ENCODE assay signal across 7 mouse cellular contexts in the genomic region with DNA sequence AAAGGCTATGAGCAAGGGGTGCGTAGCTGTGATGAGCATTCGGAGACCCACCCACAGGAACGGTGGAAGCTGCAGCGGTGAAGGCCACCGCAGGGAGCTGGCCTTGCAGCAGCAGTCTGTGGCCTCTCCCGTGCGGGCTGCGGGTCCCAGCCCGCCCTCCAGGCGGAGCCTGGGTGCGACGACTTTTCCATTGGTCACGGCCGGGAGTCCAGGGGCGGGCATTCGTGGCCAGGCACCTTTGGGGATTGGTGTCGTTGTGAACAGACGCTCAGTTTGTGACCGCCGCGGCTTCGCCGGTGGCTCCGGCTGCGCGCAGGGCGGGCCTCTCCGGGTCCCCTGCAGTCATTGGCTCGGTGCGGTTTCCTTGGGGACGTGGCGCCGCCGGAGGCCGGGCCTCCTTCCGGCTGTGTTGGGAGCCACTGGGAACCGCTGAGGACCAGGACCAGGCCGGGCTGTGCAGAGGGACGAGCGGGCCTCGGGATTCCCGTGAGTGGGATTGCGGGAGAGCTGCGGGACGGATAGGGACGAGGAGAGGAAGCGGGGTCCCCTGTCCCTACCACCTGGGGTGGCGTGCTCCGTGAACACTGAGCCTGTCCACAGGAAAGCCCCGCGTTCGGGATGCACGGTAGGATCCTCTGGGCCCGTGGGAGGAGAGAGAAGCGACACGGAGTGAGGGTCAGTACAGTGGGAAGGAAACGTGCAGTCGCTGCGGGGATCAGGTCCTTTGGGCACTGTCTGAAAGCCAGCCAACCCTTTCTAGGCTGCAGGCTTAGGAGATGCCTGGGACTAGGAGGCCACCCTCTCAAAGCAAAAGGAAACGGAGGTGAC. TPM values are rescaled to one million over a fixed set of nuclear protein-coding genes. Genes with fewer than 3 reads are reported as not detected.
A peak's percentile ranks its signal among the peaks of the same experiment; 100 is the strongest.
DNase-seq lines count a peak whose midpoint lies in the region; ATAC-seq lines count a peak whose summit lies in the region.

Gene Entpd7, plus strand, starts transcription at position 254 of the 828 bp plus-strand sequence.

- peak; percentile 99 for DNase-seq in adrenal gland, adult 2 months
- peak; percentile 93 for DNase-seq in embryo, embryonic 11.5 days (ENCODE audit: low read depth, low spot score)
- peak; percentile 83 to 92 for DNase-seq in gastrocnemius, postnatal 4 days (ENCODE audit: low spot score in 2 of 2)
- peak; percentile 98 for DNase-seq in left cerebral cortex, postnatal 36 days (ENCODE audit: low spot score in 2 of 2)
- DNase-seq in midbrain, embryonic 11.5 days (ENCODE audit: low spot score, missing footprints) = peak; percentile 99
- peak; percentile 94 for DNase-seq in skeletal muscle tissue, adult 2 months (ENCODE audit: low read depth, low spot score)

- H3K4me3 ChIP-seq in intestine, embryonic 16.5 days (ENCODE audit: low read length) = peak within 1 kb of the TSS; percentile 96
- peak within 1 kb of the TSS; percentile 52 for H3K4me3 ChIP-seq in midbrain, embryonic 11.5 days (ENCODE audit: low read depth, low read length)

- H3K36me3 ChIP-seq in intestine, embryonic 16.5 days (ENCODE audit: control insufficient read depth, insufficient read depth, low read length) = 0 out of 2 replicates have a peak, but pooled peaks cover 3% of the 10 kb centered on the region
- H3K36me3 ChIP-seq in midbrain, embryonic 11.5 days (ENCODE audit: control insufficient read depth, insufficient read depth, low read length) = no peaks in the 10 kb centered on the region

- H3K4me1 ChIP-seq in intestine, embryonic 16.5 days (ENCODE audit: control insufficient read depth, insufficient read depth, low read length) = peaks cover 6% of the 10 kb centered on the region
- peaks cover 7% of the 10 kb centered on the region for H3K4me1 ChIP-seq in midbrain, embryonic 11.5 days (ENCODE audit: control insufficient read depth, insufficient read depth, low read length)

- H3K9me3 ChIP-seq in intestine, embryonic 16.5 days (ENCODE audit: control insufficient read depth, low read length) = no peaks in the 10 kb centered on the region
- no peaks in the 10 kb centered on the region for H3K9me3 ChIP-seq in midbrain, embryonic 11.5 days (ENCODE audit: control insufficient read depth, low read length)

- under 1% methylated on average over 60 of the region's 60 CpGs for WGBS in intestine, embryonic 16.5 days
- WGBS in midbrain, embryonic 11.5 days = under 1% methylated on average over 60 of the region's 60 CpGs

- H3K9ac ChIP-seq in intestine, embryonic 16.5 days (ENCODE audit: low read depth, low read length) = peak within 1 kb of the TSS; percentile 92
- peak within 1 kb of the TSS; percentile 67 for H3K9ac ChIP-seq in midbrain, embryonic 11.5 days (ENCODE audit: low read length)

- intact Hi-C loops in left cerebral cortex, postnatal 36 days (cut with DNase I) = loop anchor here (2.0 to 5.0 kb wide), 2 partner anchors 15 to 63 kb away; partner anchors contain the start of genes Cox15, Cutc and Slc25a28

- H3K4me2 ChIP-seq in intestine, embryonic 16.5 days (ENCODE audit: low read depth, low read length) = peak within 1 kb of the TSS; percentile 67
- peak within 1 kb of the TSS; percentile 69 for H3K4me2 ChIP-seq in midbrain, embryonic 11.5 days

- peak within 1 kb of the TSS; percentile 75 for H3K27ac ChIP-seq in intestine, embryonic 16.5 days (ENCODE audit: low read length)
- peak within 1 kb of the TSS; percentile 48; the same call in 1 of the 2 replicates for H3K27ac ChIP-seq in midbrain, embryonic 11.5 days (ENCODE audit: low read depth, low read length)

- ATAC-seq in intestine, embryonic 16.5 days = peak; percentile 99
- ATAC-seq in midbrain, embryonic 11.5 days (ENCODE audit: low FRiP score) = peak; percentile 99

- H3K27me3 ChIP-seq in intestine, embryonic 16.5 days (replicated peaks; ENCODE audit: control insufficient read depth, insufficient read depth, low read length) = no peaks in the 10 kb centered on the region
- H3K27me3 ChIP-seq in midbrain, embryonic 11.5 days (ENCODE audit: control insufficient read depth, insufficient read depth, low read length) = no peaks in the 10 kb centered on the region

RNA-seq across cellular contexts. Expression of gene Entpd7, which starts in this region (rescaled TPM):
- 10 to 100 TPM; 16.3 to 20.0 TPM for total RNA-seq in adrenal gland, adult 2 months (2021)
- polyA plus RNA-seq in adrenal gland, adult 2 months (2012; rRNA removed) = 3.6 and 4.0 TPM in 2 replicates
- total RNA-seq in gastrocnemius, postnatal 4 days (2021) = 10 to 100 TPM in 1 of 2 experiments, 1 to 10 TPM in 1; 9.1 to 12.5 TPM
- 27.6 and 36.9 TPM in 2 replicates for polyA plus RNA-seq in intestine, embryonic 16.5 days (2015; fragmentation: Nextera tagmentation; extraction: Ambion mirVana)
- 10 to 100 TPM; 22.5 to 23.3 TPM for total RNA-seq in left cerebral cortex, postnatal 36 days (2021)
- polyA plus RNA-seq in midbrain, embryonic 11.5 days (2014; fragmentation: Nextera tagmentation; extraction: Ambion mirVana) = 12.2 and 12.7 TPM in 2 replicates

Comparison
In these comparisons a context has a peak if more than half of its experiments do, and no peak if none do; other contexts are left out.
1. Peak in every context shown above with its lines: DNase-seq, ATAC-seq, H3K4me3 ChIP-seq and H3K27ac ChIP-seq.